Mouse (Mus musculus): Measurements from ENCODE around the gene B3galnt2.
"Not testable (repeated sequence)": the region's sequence is repeated elsewhere in the genome, so short reads cannot be mapped to it uniquely, and the experiment has no call there.

B3galnt2 gene

DNA sequence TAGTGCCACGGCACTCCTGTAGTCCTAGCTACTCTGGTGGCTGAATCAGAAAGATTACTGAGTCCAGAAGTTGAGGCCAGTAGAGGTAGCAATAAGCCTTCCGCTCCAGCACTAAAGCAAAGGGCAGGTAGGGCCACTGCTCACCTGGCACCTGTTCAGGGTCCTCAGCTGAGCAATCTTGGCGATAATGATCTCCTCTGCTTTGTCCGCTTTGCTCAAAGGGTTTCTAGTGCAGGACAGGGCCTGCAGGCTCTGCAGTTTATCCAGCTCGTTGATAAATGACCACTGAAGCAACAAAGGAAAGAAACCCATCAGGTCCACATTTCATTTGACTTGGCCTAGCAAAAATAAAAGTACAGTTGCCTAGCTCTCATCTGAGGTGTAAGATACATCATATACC, 50.7 kb downstream of the B3galnt2 start:
- no peak for DNase-seq (ENCODE audit: low read depth in 2 of 2, low spot score in 2 of 2)

DNA sequence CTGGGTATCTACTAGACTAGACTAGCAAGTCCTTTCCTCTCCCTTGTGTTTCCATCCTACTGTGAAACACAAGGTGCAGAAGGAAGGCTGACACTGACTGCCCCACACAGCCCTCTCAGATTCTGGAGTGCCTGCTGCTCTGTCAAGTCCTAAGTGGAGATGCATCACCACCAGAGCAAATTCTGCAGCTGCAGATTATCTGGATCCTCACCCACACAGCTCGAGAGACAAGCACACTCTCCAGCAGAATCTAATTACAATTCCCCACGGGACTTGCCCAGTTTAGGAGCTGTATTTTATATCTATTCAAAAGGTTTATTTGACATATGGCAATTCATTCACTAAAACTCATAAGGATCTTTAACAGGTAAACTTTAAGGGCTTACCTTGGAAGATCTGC, 51.8 kb downstream of the B3galnt2 start:
- DNase-seq (ENCODE audit: low read depth in 2 of 2, low spot score in 2 of 2): no peak

DNA sequence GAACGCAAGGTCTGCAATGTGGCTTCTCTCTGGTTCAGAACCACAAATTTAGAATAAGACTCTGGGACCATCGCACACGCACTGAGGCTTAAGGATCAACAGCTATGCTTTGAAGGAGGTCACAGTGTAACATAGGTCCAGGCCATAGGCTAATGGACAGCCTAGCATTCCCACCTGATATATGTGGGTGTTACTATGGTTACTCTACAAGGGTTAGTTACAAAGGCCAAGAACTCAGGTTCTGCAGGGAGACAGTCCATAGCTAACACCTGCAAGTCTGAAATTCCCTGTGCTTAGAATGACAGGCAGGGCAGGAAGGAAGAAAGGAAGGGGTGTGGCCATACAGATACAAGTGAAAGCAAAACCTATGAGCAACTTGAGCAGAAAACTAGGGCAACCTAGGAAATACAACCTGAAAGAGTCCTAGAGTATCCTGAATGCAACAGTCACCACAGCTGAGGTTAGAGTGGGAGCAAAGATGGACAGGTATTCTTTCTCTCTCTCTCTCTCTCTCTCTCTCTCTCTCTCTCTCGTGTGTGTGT, 57.3 kb downstream of the B3galnt2 start:
- no peak for DNase-seq (ENCODE audit: low read depth in 2 of 2, low spot score in 2 of 2)

DNA sequence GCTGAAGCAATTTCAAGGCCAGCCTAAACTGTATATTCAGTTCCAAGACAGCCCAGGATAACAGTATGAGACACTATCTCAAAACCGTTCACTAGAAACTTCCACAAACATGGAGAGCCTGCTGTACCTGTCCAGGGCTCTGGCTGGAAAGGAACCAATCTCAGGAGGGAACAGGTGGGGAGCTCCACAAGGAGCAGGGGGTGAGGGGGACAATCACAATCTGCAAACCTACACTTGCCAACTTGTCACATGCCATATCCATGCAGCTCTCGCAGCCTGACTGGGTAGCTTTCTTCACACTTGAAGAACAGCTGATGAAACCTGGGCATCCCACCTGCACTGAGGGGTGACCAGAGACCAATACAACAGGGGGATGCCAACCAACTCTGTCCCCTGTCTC, 59.7 kb downstream of the B3galnt2 start:
- DNase-seq (ENCODE audit: low read depth in 2 of 2, low spot score in 2 of 2): no peak

DNA sequence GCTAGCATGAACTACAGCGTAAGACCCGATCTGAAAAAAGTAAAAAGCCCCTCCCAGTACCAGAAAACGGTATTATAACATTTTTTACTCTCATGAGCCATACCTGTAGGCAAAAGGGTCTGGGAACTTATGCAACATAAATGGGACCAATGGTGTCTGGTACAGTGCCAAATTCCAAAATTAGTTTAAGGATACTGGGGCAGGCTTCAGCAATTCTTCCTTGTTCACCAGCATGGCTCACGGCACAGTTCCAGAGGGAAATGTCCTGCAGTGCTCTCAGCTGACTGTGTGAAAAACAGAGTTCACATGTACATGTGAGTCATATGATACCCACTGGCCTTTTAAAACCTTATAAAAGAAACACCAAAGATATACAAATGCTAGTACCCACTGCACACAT, 60.3 kb downstream of the B3galnt2 start:
- no peak for DNase-seq (ENCODE audit: low read depth in 2 of 2, low spot score in 2 of 2)

DNA sequence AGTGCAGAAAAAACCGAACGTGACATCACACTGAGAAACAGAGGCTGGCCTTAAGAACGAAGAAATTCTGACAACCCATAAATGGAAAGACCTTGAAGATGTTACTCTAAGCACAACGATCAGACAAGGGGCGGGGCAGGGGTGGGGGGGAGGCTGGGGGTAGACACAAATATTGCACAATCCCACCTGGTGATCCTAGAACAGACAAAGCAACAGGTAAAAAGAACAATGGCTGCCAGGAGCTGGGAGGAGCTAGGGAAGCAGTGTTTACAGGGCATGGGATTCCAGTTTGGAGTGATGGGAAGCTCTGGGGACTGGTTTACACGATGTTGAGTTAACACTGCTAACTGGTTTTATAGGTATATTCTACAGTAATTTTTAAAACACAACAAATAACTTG, 61.3 kb downstream of the B3galnt2 start:
- DNase-seq (ENCODE audit: low read depth in 2 of 2, low spot score in 2 of 2): no peak

DNA sequence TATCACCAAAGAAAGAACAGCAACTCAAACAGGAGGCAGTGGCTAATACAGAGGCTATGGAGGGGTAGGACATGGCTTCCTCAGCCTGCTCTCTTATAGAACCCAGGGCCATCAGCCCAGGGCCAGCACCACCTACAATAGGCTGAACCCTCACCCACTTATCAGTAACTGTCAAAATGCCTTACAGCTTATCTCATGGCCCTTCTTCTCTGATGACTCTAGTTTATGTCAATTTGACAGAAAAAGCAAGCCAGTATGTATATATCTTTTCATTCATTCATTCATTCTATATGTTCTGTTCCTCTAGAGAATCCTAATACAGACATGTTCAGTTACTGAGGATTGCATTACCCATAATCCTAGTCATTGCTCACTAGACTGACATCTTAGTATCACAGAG, 64.0 kb downstream of the B3galnt2 start:
- DNase-seq (ENCODE audit: low read depth in 2 of 2, low spot score in 2 of 2): no peak

DNA sequence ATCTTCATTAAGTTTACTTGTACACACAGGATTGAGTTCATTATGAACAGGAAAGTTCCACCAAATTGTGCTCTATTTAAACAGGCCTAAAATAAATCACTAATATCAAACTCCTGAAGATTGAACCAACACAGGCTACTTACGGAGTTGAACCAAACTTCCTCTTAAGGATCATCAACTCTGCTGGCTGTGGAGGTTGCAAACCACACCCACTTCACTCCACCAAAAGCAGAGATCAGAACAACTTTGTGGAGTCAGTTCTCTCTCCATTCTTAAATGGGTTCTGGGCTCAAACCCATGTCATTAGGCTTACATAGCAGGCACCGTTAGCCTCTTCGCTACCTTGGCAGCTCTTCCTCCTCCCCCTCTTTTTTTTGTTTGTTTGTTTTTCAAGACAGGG, 64.6 kb downstream of the B3galnt2 start:
- no peak for DNase-seq (ENCODE audit: low read depth in 2 of 2, low spot score in 2 of 2)

DNA sequence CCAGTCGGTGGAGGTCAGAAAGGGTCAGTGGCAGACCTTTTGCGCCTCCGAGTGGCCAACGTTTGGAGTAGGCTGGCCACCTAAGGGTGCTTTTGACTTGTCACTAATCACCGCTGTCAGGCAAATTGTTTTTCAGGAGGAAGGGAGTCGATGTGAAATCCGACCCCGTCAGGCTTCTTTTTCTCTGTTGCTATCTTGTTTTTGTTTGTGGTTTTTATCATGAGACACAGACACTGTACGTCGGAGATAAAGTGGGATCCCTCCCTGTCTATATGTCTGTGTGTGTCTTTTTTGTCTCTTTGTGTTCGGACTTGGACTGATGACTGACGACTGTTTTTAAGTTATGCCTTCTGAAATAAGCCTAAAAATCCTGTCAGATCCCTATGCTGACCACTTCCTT, 67.1 kb downstream of the B3galnt2 start:
- not testable (repeated sequence) for DNase-seq (ENCODE audit: low read depth in 2 of 2, low spot score in 2 of 2)

DNA sequence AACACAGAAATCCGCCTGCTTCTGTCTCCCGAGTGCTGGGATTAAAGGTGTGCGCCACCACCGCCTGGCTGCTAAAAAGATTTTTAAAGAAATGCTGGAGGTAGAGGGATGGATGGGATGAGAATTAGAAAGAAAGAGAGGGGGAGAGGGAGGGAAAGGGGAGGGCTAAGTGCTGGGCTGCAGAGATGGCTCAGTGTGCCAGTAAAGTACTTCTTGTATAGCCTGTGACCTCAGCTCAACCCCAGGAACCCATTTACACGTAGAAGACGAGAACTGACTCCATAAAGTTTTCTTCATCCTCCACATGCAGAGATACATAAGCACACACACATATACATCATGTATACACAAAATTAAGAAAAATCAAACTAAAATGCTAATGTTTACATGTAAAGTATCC, 71.3 kb downstream of the B3galnt2 start:
- DNase-seq (ENCODE audit: low read depth in 2 of 2, low spot score in 2 of 2): no peak

DNA sequence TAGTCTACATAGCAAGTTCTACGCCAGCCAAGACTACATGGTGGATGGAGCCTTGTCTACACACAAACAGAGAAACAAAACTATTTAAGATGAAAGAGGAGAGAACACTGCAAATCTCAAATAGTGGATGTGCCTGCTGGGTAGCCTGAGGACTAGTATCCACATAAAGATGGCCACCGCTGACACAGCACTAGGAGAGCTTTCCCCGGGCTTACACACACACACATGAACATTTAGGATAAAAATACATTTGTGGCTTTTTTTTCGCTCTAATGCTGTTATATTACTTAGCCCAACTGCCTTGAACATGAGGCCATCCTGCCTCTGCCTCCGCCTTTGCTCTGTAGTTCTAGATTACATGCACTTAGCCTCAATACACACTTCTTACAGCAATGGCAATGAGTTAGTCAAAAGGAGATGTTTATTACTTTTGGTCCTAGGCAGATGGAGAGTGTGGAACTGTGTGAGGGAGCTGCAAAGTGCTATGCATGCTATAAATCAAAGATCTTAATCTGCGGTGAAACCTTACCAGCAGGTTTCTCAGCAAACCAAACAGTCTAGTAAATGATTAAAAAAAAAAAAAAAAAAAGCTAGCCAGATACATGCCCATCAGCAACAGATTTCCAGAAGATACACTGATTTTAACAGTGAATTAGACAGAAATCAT, 72.0 kb downstream of the B3galnt2 start:
- DNase-seq (ENCODE audit: low read depth in 2 of 2, low spot score in 2 of 2): no peak

DNA sequence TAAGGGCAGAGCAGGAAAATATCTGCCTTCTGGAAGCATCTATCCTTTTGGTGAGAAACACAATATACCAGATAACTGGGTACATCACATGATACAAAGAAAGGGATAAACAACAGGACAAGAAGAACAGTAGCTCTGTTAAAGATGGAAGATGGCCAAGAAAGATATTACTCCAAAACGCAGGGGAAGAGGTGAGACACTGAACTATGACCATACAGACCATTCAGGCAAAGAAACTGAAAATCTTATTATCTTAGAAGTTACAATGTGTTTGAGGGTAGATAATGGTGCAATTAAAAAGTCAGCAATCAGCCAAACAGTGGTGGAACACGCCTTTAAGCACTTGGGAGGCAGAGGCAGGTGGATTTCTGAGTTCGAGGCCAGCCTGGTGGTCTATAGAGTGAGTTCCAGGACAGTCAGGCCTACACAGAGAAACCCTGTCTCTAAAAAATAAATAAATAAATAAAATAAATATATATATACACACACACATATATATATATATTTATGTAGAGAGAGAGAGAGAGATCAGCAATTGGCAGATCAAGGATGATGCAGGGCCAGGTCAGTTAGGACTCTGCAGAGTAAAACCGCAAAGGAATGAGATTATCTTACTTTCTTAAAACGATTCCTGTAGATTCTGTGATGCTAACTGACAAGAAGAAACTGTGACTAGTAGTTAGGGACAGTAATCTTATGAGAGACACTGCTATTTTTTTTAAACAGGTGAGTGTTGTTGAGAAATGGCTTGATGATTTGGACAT, 79.2 kb downstream of the B3galnt2 start:
- no peak for DNase-seq (ENCODE audit: low read depth in 2 of 2, low spot score in 2 of 2)

DNA sequence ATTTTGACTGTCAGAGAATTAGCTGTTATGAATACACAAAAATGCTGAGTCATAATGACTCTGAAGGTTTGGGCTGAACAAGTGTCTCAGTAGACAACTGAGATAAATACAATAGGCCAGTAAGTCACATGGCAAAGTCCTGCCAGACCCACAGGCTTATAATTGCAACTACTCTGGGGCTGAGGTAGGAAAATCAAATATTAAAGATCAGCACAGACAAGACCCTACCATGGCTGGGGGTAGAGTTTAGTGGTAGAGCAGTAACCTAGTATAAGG, 79.7 kb downstream of the B3galnt2 start:
- DNase-seq (ENCODE audit: low read depth in 2 of 2, low spot score in 2 of 2): no peak

DNA sequence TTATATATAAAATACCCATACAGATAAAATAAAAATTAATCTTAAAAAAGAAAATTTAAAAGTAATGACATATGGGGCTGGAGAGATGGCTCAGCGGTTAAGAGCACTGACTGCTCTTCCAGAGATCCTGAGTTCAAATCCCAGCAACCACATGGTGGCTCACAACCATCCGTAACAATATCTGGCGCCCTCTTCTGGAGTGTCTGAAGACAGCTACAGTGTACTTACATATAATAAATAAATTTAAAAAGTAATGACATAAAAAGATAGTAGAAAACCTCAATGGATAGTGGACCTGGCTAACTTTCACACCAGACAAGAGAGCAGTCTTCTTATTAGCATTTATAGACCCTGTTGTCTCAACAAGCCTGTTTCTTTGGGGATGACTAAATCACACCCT, 81.1 kb downstream of the B3galnt2 start:
- not testable (repeated sequence) for DNase-seq (ENCODE audit: low read depth in 2 of 2, low spot score in 2 of 2)

DNA sequence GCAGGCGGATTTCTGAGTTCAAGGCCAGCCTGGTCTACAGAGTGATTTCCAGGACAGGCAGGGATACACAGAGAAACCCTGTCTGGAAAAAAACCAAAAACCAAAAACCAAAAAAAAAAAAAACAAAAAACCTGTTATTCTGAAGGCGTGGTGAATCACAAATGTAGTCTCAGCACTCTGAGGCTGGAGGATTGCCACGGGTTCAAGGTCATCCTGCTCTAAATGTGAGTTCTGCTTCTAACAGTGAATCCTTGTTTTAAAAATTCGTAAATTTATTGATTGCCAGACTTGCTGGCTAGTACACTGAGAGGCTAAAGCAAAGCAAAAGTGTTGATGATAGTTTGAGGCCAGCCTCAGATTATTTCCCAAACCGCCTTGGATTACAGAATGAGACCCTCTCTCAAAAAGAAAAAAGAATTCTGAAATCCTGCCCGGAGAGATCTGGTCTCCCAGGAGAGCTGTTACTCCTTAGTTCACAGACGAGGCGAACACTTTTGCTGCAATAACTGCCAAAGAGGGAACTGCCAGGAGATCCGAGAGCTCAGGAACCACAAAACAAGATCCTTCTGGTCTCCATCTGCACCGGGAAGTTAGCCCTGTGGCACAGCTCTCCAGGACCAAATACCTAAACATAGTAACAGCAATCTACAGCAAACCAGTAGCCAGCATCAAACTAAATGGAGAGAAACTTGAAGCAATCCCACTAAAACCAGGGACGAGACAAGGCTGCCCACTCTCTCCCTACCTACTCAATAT, 81.8 kb downstream of the B3galnt2 start:
- DNase-seq (ENCODE audit: low read depth in 2 of 2, low spot score in 2 of 2): no peak

DNA sequence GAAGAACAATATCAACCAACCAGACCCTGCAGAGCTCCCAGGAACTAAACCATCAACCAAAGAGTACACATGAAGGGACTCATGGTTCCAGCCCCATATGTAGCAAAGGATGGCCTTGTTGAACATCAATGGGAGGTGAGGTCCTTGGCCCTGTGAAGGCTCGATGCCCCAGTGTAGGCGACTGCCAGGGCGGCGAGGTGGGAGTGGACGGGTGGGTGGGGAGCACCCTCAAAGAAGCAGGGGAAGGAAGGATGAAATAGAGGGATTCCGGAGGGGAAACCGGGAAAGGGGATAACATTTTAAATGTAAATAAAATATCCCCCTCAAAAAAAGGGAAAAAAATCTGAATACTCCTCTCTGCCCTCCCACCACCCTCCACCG, 84.6 kb downstream of the B3galnt2 start:
- DNase-seq (ENCODE audit: low read depth in 2 of 2, low spot score in 2 of 2): no peak

DNA sequence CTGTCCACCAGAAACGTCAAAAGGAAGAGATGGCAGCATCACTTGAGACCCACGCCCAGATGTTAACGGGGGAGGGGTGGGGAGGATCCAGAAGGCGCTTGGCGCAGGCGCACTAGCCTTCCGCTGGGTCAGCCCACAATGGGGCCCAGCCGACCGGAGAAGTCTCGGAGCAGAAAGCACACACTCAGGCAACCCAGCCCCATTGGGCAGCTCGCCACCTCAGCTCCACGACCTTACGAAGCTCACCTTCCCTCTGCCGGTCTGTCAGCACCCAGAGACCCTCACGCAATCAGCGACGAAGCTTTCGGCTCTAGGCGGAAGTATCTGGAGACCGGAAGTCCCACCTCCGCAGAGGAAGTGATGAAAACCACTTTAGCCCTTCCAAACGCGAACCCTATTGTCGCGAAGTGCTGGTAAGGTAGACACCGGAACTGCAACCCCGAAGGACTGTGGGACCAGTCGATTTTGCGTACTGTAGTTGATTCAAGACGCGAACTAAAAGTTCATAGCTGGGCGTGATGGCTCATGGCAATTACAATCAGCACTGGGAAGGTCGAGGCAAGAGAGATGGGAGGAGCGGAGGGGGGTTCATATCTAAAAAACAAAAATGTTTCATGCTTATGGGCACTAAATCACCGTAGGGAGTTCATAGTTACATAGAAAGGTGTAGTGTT, 85.2 kb downstream of the B3galnt2 start, which contains the start of gene Tbce:
TSS of gene Tbce (minus strand) at position 347 of the 674 bp plus-strand sequence.
- DNase-seq (ENCODE audit: low read depth in 2 of 2, low spot score in 2 of 2): peak; percentile 85 to 89

DNA sequence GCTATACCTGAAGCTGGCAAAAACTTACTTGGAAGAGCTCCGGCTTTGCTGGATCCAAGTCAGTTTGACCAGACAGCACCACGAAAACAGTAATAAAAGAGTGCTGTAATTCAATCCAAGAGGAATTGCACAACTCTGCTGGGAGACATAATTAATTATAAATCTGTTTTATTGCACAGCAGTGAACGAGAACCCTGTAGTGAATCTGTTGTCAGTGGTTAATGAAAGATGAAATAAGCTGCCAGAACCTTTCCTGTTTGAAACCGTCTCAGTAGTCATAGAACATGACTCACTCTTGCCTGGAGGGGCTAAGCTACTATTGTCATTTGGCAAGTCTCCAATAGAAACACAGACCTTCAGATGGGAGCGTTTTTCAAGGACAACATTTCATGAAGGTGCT, 85.9 kb downstream of the B3galnt2 start:
- DNase-seq (ENCODE audit: low read depth in 2 of 2, low spot score in 2 of 2): no peak

DNA sequence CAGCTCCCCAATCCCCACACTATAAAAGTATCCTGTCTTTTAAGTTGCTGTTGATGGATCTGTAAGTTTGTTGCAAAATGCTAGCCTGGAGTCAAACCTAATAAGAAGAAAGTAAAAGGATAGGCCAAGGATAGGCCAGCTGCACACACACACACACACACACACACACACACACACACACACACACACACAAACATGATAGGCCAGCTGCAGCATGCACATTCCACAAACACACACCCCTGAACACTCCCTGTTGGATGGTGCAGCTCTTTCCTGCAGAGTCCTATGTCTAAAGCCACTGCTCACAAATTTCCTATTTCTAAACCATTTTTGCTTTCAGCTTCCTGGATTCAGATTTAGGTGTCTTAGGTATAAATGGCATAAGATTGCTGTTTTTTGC, 89.6 kb downstream of the B3galnt2 start:
- no peak for DNase-seq (ENCODE audit: low read depth in 2 of 2, low spot score in 2 of 2)

DNA sequence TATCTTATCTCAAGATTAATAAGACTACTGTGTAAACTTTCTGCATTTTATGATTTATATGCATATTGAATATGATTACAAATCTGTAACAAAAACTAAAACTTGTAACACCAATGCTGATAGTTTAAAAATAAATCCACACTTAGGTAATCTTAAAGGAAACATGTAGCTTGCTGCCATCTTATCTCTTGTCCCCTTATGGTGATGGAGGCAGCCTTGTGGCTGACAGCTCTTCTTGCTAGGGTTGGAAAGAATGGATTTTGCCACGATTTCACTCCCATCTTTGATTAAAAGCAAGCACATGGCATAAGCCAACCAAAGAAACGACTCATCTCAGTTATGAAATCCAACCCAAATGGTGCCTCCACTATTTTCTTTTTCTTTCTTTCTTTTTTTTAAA, 90.3 kb downstream of the B3galnt2 start:
- DNase-seq (ENCODE audit: low read depth in 2 of 2, low spot score in 2 of 2): no peak

Data from CD8-positive naive resting alpha-beta T cell, adult 2 months (primary cell).